Mouse (Mus musculus): Measurements from ENCODE around the gene Ooep.
"Not testable (repeated sequence)": the region's sequence is repeated elsewhere in the genome, so short reads cannot be mapped to it uniquely, and the experiment has no call there.

Gene Ooep

DNA sequence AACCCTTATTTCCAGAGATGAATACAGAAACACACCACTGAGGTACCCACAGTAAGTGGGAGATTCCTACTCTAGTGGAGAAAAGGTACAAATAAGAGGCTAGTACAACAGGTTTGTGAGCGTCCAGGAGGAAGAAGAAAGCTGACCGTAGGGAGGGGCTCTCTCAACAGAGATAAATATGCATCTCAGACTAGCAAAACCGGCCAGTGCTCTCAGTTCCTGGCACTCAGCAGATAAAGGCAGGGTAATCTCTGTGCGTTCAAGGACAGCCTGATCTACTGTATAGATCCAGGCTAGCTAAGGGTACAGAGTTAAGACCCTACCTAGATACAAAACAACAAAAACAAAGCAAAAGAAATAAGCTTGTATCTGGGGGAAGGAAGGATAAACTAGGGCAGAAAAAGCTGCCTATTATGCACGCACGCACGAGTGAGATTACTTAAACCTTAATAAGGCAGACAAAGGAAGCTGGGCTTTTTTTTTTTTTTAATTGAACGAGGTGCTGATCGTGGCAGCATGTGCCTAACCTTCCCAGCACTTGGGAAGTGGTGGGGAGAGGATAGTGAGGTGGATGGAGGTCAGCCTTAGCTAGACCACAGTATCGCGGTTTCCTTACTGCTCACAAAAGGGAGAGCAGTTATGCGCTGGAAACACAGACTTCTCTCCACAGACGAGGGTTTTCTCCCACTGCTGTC lies 12.5 kb downstream of the Ooep start:
- no peak for DNase-seq

GRCm38 (mm10) chr9:78364701-78365100 lies 13.8 kb downstream of the Ooep start:
- DNase-seq, result no peak

GRCm38 (mm10) chr9:78363374-78363773 lies 15.2 kb downstream of the Ooep start:
- no peak for DNase-seq

GRCm38 (mm10) chr9:78360484-78360872 lies 18.0 kb downstream of the Ooep start:
- no peak for DNase-seq

DNA sequence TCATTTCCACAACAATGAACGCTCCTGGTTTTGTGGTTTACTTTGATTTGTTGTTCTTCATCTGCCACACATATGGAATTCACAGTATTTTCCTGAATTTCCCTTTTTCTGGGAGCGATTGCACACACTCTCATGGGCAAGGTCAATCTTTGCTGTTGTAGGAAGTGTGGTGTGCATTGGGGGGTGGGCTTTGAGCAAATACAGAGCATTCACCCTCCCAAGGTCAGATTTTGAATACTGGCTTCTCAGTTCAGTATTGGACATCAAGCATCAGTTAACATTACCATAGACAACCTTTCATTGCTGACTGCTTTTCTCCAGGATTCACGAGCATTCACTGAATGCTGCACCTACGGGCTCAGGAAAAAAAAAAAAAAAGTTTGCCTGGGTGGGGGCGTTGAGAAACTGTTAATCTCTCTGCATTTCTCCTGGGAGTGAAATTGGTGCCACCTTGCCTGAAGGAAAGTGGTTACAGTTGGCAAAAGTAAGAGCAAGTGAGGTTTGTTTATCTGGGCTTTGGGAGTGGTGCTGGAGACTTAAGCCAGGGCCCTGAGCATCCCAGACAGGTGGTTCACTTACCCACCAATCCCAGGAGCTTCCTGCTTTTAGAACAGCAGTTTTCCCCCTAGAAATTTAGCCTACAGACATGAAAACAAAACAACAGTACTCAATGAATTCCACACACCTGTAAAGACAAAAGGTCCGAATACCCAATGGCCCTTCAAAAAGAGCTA lies 18.6 kb downstream of the Ooep start:
- no peak for DNase-seq

- peak; percentile 68 to 71 for DNase-seq
Observed at GRCm38 (mm10) chr9:78358053-78358452, 20.5 kb downstream of the Ooep start.

DNA sequence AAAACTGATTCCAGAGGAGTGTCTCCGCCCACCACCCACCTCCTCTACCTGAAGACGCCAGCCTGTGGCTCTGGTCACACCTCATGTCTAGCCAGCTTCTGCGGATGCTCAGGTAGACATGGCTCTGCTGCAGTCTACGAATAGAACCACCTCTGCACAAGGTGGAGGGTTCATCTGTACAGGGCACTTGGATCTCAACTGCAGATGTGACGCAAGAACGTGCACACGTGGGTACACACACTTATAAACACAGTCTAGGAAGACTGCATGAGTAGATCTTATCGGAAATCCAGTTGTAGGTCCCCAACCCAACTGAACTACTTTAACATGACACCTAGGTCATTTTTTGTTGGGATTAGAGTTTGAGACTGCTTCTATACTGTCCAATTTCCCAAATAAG lies 22.9 kb downstream of the Ooep start, which contains the start of gene Gsta2:
Gene Gsta2 (minus strand): TSS at position 178 of the 400 bp plus-strand sequence.
- no peak for DNase-seq

DNA sequence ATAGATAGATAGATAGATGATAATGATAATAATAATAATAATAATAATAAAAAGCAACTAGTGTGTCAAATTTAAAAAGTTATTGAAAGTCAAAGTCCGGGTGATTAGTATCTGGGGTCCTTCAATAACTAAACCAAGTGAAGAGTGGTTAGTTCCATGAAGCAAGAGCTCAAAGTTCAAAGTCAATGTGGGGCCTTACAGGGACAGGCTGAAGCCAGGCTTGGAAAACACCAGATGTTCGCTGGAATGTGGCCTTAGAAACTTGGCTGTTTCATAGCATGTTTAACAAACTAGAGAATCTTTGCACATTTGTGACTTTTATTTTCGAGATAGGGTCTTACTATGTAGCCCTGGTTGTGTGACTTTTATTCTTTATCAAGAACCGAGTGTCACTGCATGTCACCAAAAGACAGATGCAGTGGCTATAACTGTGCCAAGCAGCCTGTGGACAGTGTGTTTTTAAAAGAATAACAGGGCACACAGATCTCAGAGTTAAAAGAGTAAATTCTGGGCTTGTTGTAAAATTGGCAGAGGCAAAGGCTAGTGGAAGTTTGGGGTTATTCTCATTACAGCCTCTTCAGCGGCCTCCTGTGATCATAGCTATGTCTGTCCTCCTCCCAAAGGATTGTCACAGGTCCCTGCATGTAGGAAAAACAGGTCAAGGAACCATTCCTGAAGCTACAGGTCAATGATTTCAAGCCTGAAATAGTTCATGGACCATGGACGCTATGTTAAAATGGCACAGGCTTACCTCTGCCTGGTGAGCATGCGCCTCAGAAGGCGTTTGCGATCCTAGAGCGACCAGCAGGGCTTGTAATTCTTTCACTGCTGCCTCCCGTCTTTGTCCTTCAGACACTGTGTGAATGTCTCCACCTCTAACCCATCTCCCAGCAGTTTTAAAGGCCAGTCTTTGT lies 23.6 kb downstream of the Ooep start:
- DNase-seq, result no peak

GRCm38 (mm10) chr9:78351504-78352220 lies 26.9 kb downstream of the Ooep start:
- no peak for DNase-seq

DNA sequence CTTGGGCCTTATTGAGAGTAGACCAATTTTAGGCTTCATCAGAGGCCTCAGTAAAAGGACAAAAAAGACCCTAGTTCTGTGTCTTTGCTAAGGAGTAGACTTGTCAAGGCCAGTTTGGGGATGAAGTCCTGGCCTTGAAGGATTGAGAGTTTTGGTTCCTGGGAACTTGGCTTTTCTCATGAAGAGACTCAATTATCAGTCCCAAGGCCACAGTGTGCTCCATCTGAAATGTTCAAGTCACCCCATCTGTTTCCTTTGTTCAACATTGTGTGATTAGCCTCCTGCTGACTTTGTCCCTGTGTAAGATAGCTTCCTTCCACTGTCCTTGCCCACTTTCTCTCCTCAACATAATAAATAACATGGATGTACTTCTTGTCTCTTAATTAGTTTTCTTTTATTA lies 28.5 kb downstream of the Ooep start:
- not testable (repeated sequence) for DNase-seq

GRCm38 (mm10) chr9:78349141-78349540 lies 29.4 kb downstream of the Ooep start:
- not testable (repeated sequence) for DNase-seq

DNA sequence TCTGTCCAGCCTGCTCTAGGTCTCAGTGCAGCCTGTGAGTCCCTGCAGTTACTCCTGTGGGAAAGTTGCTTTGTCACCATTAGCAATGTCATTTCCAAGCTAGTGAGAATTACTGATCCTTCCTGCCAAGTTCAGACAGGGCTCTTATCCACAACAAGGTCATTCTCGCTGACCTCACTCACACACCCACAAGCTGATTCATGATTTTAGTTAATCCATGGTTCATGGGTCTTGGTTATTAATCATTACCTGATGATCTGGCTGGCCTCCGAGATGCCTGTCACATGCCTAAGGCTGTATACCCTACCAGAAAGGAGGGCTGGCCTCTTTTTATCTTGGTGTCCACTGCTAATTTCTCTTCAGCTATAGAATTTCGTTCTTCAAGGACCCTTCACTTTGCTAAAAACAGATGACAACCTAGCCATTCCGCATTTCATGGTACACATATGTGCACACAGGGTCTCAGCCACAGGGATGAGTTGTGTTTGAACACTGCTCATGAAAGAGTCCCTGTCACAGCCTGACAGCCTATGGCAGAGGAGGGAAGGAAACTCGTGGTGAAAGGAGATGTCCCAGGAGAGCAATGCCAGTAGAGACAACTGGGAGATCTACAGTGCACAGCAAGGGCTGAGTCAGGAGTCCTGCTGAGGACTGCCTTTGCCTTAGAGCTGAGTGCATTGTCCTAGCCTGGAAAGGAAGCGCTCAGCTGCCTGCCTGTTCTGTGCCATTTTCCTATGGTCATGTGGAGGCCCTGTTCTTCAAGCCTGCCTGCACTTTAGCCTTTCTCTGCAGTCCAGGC lies 30.1 kb downstream of the Ooep start:
- not testable (repeated sequence) for DNase-seq

DNA sequence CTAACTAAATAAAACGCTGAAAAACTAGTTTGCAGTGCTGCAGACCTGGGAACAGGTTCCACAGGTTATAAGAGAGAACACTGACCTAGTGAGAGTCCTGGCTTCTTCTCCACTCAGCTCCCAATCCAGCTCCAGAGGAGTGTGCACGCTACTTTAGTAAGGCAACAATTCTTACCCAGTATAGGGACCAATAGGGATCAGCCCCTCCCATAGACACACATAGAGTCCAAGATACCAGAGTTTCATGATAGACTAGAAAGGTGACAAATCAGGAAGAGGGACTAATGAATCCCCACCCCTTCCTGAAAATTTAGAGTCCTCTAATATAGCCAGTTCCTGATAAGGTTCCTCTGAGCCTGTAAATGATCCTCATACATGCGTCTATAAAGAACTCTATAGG lies 31.5 kb downstream of the Ooep start:
- DNase-seq, result no peak

DNA sequence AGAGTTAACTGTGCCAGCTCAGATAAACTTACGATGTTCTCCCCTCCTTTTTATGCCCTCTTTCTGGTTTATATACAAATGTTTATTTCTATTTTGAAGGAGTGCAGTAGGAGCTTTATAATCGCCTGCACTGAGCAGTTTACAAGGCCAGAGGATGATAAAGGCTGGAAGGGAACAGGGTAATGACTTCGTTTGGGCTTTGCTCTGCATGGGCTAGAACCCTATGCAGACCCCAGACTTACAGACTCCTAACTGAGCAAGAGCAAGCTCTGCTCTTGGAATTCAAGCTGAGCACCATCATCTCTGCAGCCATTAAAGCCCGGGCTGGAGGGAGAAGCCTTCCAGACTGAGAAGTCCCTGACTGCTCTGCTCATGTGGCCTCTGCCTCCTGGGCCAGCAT lies 33.3 kb downstream of the Ooep start:
- DNase-seq, result not testable (repeated sequence)

DNA sequence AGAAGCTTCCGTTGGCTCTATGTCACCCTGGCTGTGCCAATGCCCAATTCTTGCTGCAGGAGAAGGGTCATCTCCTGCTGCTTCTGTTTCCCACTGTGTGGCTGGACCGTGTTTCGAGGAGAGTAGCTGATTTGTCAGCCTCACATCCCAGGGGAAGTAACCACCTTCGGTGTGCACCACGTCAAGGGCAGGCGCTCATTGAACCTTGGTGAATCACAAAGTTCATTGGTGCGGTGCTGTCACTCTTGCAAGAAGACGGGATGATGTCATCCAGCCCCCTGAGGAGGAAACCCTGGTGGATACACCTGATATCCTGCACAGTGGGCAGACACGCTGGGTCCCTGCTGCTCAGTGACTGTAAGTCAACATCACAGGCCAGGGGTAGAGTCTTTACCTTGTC lies 35.5 kb downstream of the Ooep start:
- DNase-seq, result not testable (repeated sequence)

DNA sequence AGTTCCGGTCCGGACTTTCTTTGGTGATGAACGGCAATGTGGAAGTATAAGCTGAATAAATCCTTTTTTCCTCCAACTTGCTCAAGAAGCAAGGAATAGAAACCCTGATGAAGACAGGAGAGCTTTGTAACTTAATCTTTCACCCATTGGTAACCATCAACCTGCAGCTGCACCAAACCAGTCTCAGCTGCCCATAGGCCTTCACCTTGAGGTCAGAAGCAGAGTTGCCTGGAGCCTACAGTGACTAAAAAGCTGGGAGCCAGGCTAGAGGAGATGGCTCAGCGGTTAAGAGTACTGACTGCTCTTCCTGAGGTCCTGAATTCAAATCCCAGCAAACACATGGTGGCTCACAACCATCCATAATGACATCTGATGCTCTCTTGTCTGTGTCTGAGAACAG lies 36.0 kb downstream of the Ooep start:
- DNase-seq, result not testable (repeated sequence)

- DNase-seq, result peak; percentile 65 to 69
Observed at GRCm38 (mm10) chr9:78340324-78340723, 38.2 kb downstream of the Ooep start.

- DNase-seq, result not testable (repeated sequence)
Observed at GRCm38 (mm10) chr9:78337050-78337449, 41.5 kb downstream of the Ooep start.

- not testable (repeated sequence) for DNase-seq
Observed at GRCm38 (mm10) chr9:78327289-78327688, 51.2 kb downstream of the Ooep start, which contains the start of gene Omt2b. Gene Omt2b (plus strand): TSS chr9:78327589.
